Mouse (Mus musculus): ENCODE measurements around the gene Snx14. TPM values are rescaled to one million over a fixed set of nuclear protein-coding genes. Genes with fewer than 3 reads are reported as not detected.
A peak's percentile ranks its signal among the peaks of the same experiment; 100 is the strongest.

The Snx14 gene
- polyA plus RNA-seq, 1 experiment from 2014 or later = 27.8 TPM

DNA sequence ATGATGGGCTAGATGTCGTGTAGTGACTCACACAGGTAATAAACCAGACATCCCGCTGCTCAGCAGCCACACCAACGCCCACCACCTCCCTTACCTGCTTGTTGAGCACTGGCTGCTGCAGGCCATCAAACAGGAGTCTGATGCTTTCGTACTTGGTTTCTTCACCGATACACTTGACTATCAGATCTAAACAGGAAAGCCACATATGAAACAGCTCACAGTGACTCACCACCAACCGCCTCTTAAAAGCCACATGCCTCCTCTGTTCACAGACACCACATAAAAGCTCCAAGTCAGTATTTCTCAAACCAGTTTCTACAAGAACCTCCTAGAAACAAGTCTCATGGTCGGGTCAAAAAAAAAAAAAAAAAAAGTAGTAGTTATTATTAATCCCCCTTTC, 58.7 kb downstream of the Snx14 start:
- Histone ChIP-seq H3K36me3 (peaks cover 36% of the 10 kb centered on the region), H3K9ac (no peak overlapping the region), H3K4me1 (no peaks in the 10 kb centered on the region), H3K4me2 (no peak overlapping the region), H3K4me3 (no peak overlapping the region), H3K9me3 (no peaks in the 10 kb centered on the region), H3K27me3 (no peaks in the 10 kb centered on the region), H3K27ac (no peak overlapping the region)
- ATAC-seq (ENCODE audit: insufficient number of reproducible peaks, low FRiP score, low TSS enrichment, low read depth) = no peak
- WGBS = 64% methylated on average over 7 of the region's 7 CpGs

DNA sequence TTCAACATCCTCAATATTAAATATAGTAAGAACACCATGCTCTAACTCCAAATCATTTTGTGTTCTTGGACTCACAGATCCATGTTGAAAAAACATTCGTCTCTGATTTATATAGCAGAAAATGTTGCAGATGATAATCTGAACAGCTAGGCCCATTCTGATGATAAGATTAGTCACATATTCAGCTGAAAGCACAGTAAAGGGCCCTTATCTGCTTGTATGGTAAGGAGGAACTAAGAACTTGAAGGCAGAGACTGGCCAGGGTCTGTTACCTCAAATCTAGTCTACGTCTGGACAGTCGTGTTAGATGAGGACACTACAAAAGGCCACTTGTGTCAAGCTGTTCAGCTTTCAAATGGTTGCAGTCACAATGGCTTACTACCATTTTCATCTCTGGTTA, 59.7 kb downstream of the Snx14 start:
- H3K4me3 ChIP-seq = no peak overlapping the region
- ATAC-seq (ENCODE audit: insufficient number of reproducible peaks, low FRiP score, low TSS enrichment, low read depth) = no peak
- no peak overlapping the region for H3K4me2 ChIP-seq
- no peaks in the 10 kb centered on the region for H3K4me1 ChIP-seq
- WGBS = 92% methylated on average over 3 of the region's 3 CpGs
- H3K27ac ChIP-seq = no peak overlapping the region
- peaks cover 31% of the 10 kb centered on the region for H3K36me3 ChIP-seq
- no peaks in the 10 kb centered on the region for H3K27me3 ChIP-seq
- no peaks in the 10 kb centered on the region for H3K9me3 ChIP-seq
- no peak overlapping the region for H3K9ac ChIP-seq

DNA sequence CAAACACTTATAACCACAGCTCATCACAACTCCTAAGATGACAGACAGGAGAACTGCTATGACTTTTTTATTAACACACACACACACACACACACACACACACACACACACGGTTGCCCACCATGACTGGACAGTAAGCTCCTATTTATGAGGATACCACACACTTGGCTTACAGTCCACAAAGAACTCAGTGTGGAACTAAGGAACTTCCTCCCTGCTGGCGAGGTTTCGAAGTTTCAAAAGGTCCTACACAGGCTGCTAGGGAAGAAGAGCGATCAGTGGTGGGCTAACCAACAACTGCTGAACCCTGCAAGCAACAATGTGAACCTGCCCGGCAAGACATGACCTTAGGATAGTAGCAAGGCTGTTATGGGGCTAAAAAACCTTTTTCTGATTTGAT, 61.3 kb downstream of the Snx14 start:
- H3K4me1 ChIP-seq = no peaks in the 10 kb centered on the region
- no peak overlapping the region for H3K4me2 ChIP-seq
- H3K27me3 ChIP-seq = no peaks in the 10 kb centered on the region
- H3K9me3 ChIP-seq = no peaks in the 10 kb centered on the region
- H3K27ac ChIP-seq = no peak overlapping the region
- peaks cover 24% of the 10 kb centered on the region for H3K36me3 ChIP-seq
- no peak overlapping the region for H3K9ac ChIP-seq
- ATAC-seq (ENCODE audit: insufficient number of reproducible peaks, low FRiP score, low TSS enrichment, low read depth) = no peak
- no peak overlapping the region for H3K4me3 ChIP-seq
- WGBS = 76% methylated on average over 5 of the region's 5 CpGs

DNA sequence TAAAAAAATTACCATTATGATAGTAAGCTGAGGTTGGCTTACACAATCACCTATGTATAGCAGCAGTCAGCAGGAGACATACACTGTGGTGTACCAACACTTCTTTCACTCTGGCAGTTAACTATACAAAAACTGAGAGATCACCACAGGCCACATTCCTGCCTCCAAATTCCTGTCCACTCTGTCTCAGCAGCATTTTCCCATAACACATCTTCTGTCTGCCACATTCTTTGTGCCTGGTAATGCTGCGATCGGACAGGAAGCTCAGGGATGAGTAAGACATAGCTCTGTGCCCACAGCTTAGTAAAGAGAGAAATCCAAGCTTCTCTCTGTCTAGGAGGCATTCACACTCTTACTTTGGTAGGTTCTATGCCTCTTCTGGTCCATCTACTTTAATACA, 65.8 kb downstream of the Snx14 start:
- Histone ChIP-seq H3K27me3 (no peaks in the 10 kb centered on the region), H3K27ac (no peak overlapping the region), H3K4me3 (no peak overlapping the region), H3K4me1 (no peaks in the 10 kb centered on the region), H3K9me3 (no peaks in the 10 kb centered on the region), H3K9ac (no peak overlapping the region), H3K36me3 (peaks cover 8% of the 10 kb centered on the region), H3K4me2 (no peak overlapping the region)
- WGBS = 87% methylated on average over 2 of the region's 2 CpGs
- no peak for ATAC-seq (ENCODE audit: insufficient number of reproducible peaks, low FRiP score, low TSS enrichment, low read depth)

DNA sequence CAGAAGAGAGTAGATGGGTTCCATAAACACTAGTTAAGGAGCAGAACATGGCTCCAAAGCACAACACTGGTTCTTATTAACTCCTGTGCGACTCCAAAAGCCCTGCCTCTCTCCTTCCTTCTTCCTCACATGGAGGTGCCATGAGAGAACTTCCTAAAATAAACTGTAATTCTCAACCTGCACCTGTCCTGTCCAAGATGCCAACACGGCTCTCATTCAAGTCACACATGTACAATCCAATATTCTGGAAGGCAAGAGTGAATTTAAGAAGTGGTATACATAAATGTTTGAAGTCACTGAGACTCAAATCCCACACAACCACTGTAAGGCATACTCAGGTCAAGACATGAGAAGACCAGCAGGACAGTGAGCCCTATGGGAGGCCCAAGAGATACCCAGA, 67.6 kb downstream of the Snx14 start:
- Histone ChIP-seq H3K4me2 (no peak overlapping the region), H3K27me3 (no peaks in the 10 kb centered on the region), H3K4me3 (no peak overlapping the region), H3K9me3 (no peaks in the 10 kb centered on the region), H3K4me1 (no peaks in the 10 kb centered on the region), H3K36me3 (peaks cover 8% of the 10 kb centered on the region), H3K9ac (no peak overlapping the region), H3K27ac (no peak overlapping the region)
- ATAC-seq (ENCODE audit: insufficient number of reproducible peaks, low FRiP score, low TSS enrichment, low read depth) = no peak
- 77% methylated on average over 2 of the region's 2 CpGs for WGBS

DNA sequence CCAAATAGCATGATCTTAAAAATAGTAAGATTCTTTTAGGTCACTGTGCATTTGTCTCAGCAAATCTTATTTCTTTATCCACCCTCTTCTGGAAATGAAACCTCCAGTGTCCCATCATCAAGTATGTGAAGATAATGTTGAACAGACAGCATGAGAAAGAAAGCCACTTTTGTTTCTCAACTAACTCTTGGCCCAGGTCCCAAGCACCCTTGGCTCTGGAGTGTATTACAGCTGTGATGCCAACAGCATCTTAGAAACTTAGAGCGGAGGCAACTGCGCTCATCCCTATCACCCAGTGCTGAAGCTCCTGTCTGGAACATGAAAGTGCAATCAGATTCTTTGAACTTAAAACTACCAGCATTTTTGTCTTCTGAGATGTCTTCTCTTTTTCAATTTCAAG, 69.1 kb downstream of the Snx14 start:
- Histone ChIP-seq H3K27me3 (no peaks in the 10 kb centered on the region), H3K9ac (no peak overlapping the region), H3K9me3 (no peaks in the 10 kb centered on the region), H3K27ac (no peak overlapping the region), H3K4me1 (no peaks in the 10 kb centered on the region), H3K4me3 (no peak overlapping the region), H3K36me3 (peaks cover 17% of the 10 kb centered on the region), H3K4me2 (no peak overlapping the region)
- 86% methylated on average over 2 of the region's 2 CpGs for WGBS
- ATAC-seq (ENCODE audit: insufficient number of reproducible peaks, low FRiP score, low TSS enrichment, low read depth) = no peak

DNA sequence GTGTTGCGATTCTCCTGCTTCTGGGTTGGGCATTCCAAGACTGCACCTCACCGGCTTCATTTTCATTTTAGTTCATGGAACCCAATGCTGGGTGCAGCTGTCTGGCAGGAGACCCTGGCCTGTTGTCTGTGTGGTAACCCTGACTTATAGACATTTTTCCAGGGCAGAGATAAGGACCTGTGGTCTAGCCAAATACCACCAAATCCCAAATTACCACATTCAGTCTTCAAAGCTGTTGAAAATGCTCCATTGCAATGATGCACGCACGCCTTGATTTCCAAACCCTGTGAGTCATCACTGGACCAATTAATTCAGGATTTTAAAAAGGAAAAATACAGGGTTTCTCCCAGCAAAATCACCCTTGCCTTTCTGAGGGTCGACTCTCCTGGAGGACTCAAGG, 70.3 kb downstream of the Snx14 start:
- no peak overlapping the region for H3K4me2 ChIP-seq
- ATAC-seq (ENCODE audit: insufficient number of reproducible peaks, low FRiP score, low TSS enrichment, low read depth) = no peak
- no peaks in the 10 kb centered on the region for H3K27me3 ChIP-seq
- H3K9me3 ChIP-seq = no peaks in the 10 kb centered on the region
- H3K4me3 ChIP-seq = no peak overlapping the region
- H3K9ac ChIP-seq = no peak overlapping the region
- 75% methylated on average over 5 of the region's 5 CpGs for WGBS
- peaks cover 24% of the 10 kb centered on the region for H3K36me3 ChIP-seq
- H3K27ac ChIP-seq = no peak overlapping the region
- H3K4me1 ChIP-seq = no peaks in the 10 kb centered on the region

DNA sequence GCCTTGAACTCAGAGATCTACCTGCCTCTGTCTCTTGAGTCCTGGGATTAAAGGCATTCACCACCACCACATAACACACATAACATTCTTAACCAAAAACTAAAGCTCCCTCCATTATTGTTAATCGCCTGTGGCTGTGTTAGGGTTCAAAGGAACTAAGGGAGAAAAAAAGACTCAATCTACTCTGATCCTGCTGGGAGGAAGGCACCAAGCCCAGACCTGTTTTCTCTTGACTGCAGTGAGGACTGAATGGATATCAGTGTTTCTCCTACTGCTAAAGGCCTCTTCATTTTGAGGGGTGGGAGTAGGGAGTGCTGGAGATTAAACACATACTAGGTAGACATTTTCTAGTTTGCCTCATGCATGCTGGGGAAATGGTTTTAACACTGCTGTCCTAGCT, 71.0 kb downstream of the Snx14 start:
- no peaks in the 10 kb centered on the region for H3K27me3 ChIP-seq
- H3K4me2 ChIP-seq = no peak overlapping the region
- 61% methylated on average over 1 of the region's 1 CpGs for WGBS
- no peaks in the 10 kb centered on the region for H3K9me3 ChIP-seq
- no peak overlapping the region for H3K9ac ChIP-seq
- no peak overlapping the region for H3K4me3 ChIP-seq
- peaks cover 21% of the 10 kb centered on the region for H3K36me3 ChIP-seq
- no peak for ATAC-seq (ENCODE audit: insufficient number of reproducible peaks, low FRiP score, low TSS enrichment, low read depth)
- H3K27ac ChIP-seq = no peak overlapping the region
- peaks cover 3% of the 10 kb centered on the region for H3K4me1 ChIP-seq

DNA sequence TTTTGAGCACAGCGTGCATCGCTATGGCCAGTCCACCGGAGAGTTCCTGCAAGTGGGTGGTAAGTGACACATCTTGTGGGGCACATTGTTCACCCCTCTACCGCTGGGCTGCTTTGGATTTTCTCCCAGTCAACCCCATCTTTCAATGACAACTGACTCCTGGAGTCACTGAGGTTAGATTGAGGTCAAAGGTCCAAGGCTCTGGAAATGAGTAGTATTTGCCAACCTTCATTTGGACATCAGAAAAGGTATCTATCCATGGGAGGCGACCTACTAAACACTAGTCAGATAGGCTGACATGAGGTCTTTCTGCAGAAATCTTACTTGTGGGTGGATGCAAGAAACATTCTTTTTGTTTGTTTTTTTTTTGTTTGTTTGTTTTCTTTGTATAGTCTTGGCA, 71.4 kb downstream of the Snx14 start:
- no peak overlapping the region for H3K4me2 ChIP-seq
- H3K9me3 ChIP-seq = no peaks in the 10 kb centered on the region
- no peak overlapping the region for H3K27ac ChIP-seq
- ATAC-seq (ENCODE audit: insufficient number of reproducible peaks, low FRiP score, low TSS enrichment, low read depth) = no peak
- 84% methylated on average over 5 of the region's 5 CpGs for WGBS
- no peak overlapping the region for H3K9ac ChIP-seq
- peaks cover 21% of the 10 kb centered on the region for H3K36me3 ChIP-seq
- H3K4me3 ChIP-seq = no peak overlapping the region
- peaks cover 7% of the 10 kb centered on the region for H3K4me1 ChIP-seq
- no peaks in the 10 kb centered on the region for H3K27me3 ChIP-seq

DNA sequence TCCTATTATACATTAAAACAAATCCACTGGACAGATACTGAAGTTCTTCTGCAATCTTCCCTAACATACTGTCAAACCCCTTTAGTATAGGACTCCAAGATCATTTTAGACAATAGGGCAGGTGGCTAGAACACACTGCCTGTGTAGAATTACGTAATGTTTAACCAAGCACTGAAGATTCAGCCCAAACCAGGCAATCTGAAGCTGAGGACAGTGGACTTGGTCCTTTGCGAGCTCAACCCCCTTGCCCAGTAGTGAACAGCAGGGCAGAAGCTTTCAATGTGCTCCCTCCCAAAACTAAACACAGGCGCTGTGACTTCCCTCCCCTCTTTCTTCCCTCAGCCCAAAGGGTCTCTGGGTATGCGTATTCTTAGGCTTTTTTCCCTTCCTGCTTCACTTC, 71.9 kb downstream of the Snx14 start:
- no peak for ATAC-seq (ENCODE audit: insufficient number of reproducible peaks, low FRiP score, low TSS enrichment, low read depth)
- H3K4me2 ChIP-seq = no peak overlapping the region
- 93% methylated on average over 4 of the region's 4 CpGs for WGBS

DNA sequence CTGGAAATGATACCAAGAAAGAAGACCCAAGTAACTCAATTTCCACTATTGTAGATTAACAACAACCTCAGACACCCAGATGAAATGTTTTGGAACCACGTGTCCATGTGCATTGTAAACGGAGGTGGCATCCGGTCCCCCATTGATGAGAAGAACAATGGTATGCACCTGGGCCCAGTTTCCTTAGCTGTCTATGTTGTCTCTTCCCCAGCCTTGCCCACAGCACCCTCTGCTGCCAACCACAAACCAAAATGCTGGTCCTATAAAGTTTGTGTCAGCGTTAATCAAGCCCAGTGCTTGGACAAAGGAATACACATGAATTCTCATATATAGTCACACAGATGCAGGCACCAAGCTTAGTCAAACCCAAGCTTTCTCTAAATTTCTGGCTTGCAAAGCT, 72.5 kb downstream of the Snx14 start:
- H3K27me3 ChIP-seq = no peaks in the 10 kb centered on the region
- H3K4me1 ChIP-seq = peaks cover 14% of the 10 kb centered on the region
- H3K27ac ChIP-seq = no peak overlapping the region
- no peak overlapping the region for H3K4me3 ChIP-seq
- no peak overlapping the region for H3K9ac ChIP-seq
- WGBS = 84% methylated on average over 4 of the region's 4 CpGs
- H3K4me2 ChIP-seq = no peak overlapping the region
- no peaks in the 10 kb centered on the region for H3K9me3 ChIP-seq
- ATAC-seq (ENCODE audit: insufficient number of reproducible peaks, low FRiP score, low TSS enrichment, low read depth) = no peak
- H3K36me3 ChIP-seq = peaks cover 21% of the 10 kb centered on the region

More for the DNA sequence above, 71.9 kb downstream of the Snx14 start:
- H3K4me3 ChIP-seq = no peak overlapping the region
- H3K27me3 ChIP-seq = no peaks in the 10 kb centered on the region
- H3K9ac ChIP-seq = no peak overlapping the region
- H3K4me1 ChIP-seq = peaks cover 10% of the 10 kb centered on the region
- peaks cover 21% of the 10 kb centered on the region for H3K36me3 ChIP-seq
- no peak overlapping the region for H3K27ac ChIP-seq
- no peaks in the 10 kb centered on the region for H3K9me3 ChIP-seq

DNA sequence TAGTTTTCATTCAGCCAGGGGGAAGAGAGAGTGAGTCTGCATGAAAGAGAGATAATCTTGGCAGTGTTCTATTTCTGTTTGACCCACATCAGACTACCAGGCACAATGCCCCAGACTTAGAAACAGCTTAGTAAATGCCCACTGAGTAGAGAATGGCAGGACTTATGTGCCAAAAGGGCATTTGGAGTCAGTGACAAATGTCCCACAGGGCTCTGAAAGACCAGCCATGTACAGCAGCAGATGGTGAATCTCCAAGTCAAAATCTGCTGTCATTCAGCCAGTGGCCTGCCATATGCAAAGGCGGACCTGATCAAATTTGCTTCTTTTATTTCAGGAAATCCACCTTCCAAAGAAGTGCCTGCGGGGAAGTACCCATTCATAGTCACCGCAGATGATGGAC, 75.7 kb downstream of the Snx14 start:
- Histone ChIP-seq H3K4me3 (no peak overlapping the region), H3K27ac (0 out of 2 replicates have a peak overlapping the region, but pooled peaks have one; percentile 90), H3K4me2 (no peak overlapping the region), H3K27me3 (no peaks in the 10 kb centered on the region), H3K9ac (no peak overlapping the region), H3K9me3 (no peaks in the 10 kb centered on the region), H3K4me1 (peaks cover 18% of the 10 kb centered on the region), H3K36me3 (peaks cover 16% of the 10 kb centered on the region)
- ATAC-seq (ENCODE audit: insufficient number of reproducible peaks, low FRiP score, low TSS enrichment, low read depth) = no peak
- 89% methylated on average over 3 of the region's 3 CpGs for WGBS

DNA sequence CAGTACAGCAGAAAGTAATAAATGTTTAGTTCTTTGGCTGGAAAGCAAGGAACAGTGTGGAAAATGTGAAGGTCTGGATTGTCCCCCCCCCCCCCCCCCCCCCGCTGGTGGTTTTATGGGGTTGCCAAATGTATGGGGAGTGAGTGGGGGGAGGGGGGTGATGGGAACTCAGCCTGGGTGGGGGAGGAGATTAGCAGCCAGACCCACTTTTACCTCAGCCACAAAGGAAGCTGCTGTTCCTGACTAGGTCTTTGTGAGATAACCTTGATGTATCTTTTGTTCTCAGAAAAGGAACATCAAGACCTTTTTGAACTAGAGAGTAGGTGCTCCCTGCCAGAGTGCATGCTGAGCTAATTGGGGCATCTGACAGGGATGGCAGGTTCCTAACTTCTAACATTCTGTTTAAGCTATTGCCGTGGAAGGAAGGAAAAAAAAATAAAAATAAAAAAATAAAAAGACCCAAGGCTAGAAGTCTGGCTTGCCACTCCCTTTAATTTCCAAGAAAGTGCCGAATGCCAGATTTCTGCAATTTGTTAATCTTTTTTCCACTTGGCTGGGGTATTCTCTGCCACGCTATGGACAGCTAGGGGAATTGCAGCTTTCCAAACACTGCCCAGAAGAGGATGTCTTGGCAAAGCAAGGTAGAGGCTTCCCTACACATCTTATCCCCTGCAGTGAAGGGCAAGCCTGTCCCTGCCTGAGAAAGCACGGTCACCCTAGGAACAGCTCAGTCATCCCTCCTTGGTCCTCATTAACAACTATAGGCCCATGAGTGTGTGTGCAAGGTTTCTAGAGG, 76.5 kb downstream of the Snx14 start:
- no peak overlapping the region for H3K4me2 ChIP-seq
- H3K36me3 ChIP-seq = peaks cover 16% of the 10 kb centered on the region
- peak overlapping the region; percentile 90 for H3K27ac ChIP-seq
- peak; percentile 73 for ATAC-seq (ENCODE audit: insufficient number of reproducible peaks, low FRiP score, low TSS enrichment, low read depth)
- H3K9me3 ChIP-seq = no peaks in the 10 kb centered on the region
- WGBS = 19% methylated on average over 5 of the region's 5 CpGs
- peaks cover 18% of the 10 kb centered on the region for H3K4me1 ChIP-seq
- no peak overlapping the region for H3K9ac ChIP-seq
- no peak overlapping the region for H3K4me3 ChIP-seq
- H3K27me3 ChIP-seq = no peaks in the 10 kb centered on the region
